Mouse (Mus musculus): ENCODE data around the gene Tmem121. TPM values are rescaled to one million over a fixed set of nuclear protein-coding genes. Genes with fewer than 3 reads are reported as not detected.
A peak's percentile ranks its signal among the peaks of the same experiment; 100 is the strongest.
"Not testable (repeated sequence)": the region's sequence is repeated elsewhere in the genome, so short reads cannot be mapped to it uniquely, and the experiment has no call there.

The Tmem121 gene
- polyA plus RNA-seq, 1 experiment from 2014 or later: 30.2 TPM

- no peaks in the 10 kb centered on the region for H3K27me3 ChIP-seq
- H3K9ac ChIP-seq (replicated peaks): no peak overlapping the region
- no peak overlapping the region for H3K27ac ChIP-seq
- no peak overlapping the region for H3K4me2 ChIP-seq (replicated peaks)
- no peaks in the 10 kb centered on the region for H3K9me3 ChIP-seq
- no peak for ATAC-seq
- no peak overlapping the region for H3K4me3 ChIP-seq (replicated peaks)
- peaks cover 11% of the 10 kb centered on the region for H3K36me3 ChIP-seq
- 89% methylated on average over 9 of the region's 9 CpGs for WGBS
- H3K4me1 ChIP-seq (replicated peaks): no peaks in the 10 kb centered on the region
These were observed 17.6 kb upstream of the Tmem121 start for GRCm38 (mm10) chr12:113168031-113168536.

GRCm38 (mm10) chr12:113176960-113177725, 8.6 kb upstream of the Tmem121 start:
- Histone ChIP-seq H3K27ac (no peak overlapping the region), H3K4me3 (replicated peaks) (no peak overlapping the region), H3K9ac (replicated peaks) (no peak overlapping the region), H3K27me3 (no peaks in the 10 kb centered on the region), H3K36me3 (no peaks in the 10 kb centered on the region), H3K4me1 (replicated peaks) (no peaks in the 10 kb centered on the region), H3K9me3 (no peaks in the 10 kb centered on the region), H3K4me2 (replicated peaks) (no peak overlapping the region)
- ATAC-seq: no peak
- WGBS: 86% methylated on average over 18 of the region's 18 CpGs

DNA sequence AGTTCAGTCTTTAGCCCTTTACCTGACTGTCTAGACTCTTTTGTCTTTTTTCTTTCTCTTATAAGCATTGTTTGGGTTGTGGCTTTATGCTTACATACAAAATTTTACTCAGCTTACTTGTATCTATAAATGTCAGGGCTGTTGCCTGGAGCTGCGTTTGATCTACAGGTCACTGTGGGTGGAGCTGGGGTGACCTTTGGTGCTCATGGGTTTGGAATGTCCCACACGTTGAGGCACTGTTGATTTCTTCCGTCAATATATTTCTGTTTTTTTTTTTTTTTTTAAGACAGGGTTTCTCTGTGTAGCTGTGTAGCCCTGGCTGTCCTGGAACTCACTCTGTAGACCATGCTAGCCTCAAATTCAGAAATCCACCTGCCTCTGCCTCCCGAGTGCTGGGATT, 4.7 kb upstream of the Tmem121 start:
- H3K9ac ChIP-seq (replicated peaks): no peak overlapping the region
- H3K27ac ChIP-seq: no peak overlapping the region
- no peak overlapping the region for H3K4me2 ChIP-seq (replicated peaks)
- peaks cover 8% of the 10 kb centered on the region; the same call in 1 of the 2 replicates for H3K4me1 ChIP-seq (replicated peaks)
- no peak overlapping the region for H3K4me3 ChIP-seq (replicated peaks)
- 82% methylated on average over 4 of the region's 4 CpGs for WGBS
- no peaks in the 10 kb centered on the region for H3K36me3 ChIP-seq
- H3K9me3 ChIP-seq: no peaks in the 10 kb centered on the region
- H3K27me3 ChIP-seq: 0 out of 2 replicates have a peak, but pooled peaks cover 6% of the 10 kb centered on the region
- no peak for ATAC-seq

- Histone ChIP-seq H3K36me3 (peaks cover 19% of the 10 kb centered on the region), H3K9me3 (peaks cover 4% of the 10 kb centered on the region; the same call in 1 of the 2 replicates), H3K4me1 (replicated peaks) (peaks cover 30% of the 10 kb centered on the region), H3K4me3 (replicated peaks) (peak overlapping the region; percentile 76; the same call in 1 of the 2 replicates), H3K27ac (peak overlapping the region; percentile 58; the same call in 1 of the 2 replicates), H3K9ac (replicated peaks) (no peak overlapping the region; the same call in 1 of the 2 replicates), H3K4me2 (replicated peaks) (peak overlapping the region; percentile 88), H3K27me3 (0 out of 2 replicates have a peak, but pooled peaks cover 6% of the 10 kb centered on the region)
- WGBS: 66% methylated on average over 5 of the region's 5 CpGs
- no peak for ATAC-seq
These were observed 785 bp upstream of the Tmem121 start for GRCm38 (mm10) chr12:113184945-113185344.

GRCm38 (mm10) chr12:113186326-113187010, 738 bp downstream of the Tmem121 start:
- Histone ChIP-seq H3K9me3 (peaks cover 4% of the 10 kb centered on the region; the same call in 1 of the 2 replicates), H3K4me3 (replicated peaks) (peak overlapping the region; percentile 76), H3K27ac (peak overlapping the region; percentile 58; the same call in 1 of the 2 replicates), H3K27me3 (0 out of 2 replicates have a peak, but pooled peaks cover 6% of the 10 kb centered on the region), H3K9ac (replicated peaks) (peak overlapping the region; percentile 90), H3K4me2 (replicated peaks) (peak overlapping the region; percentile 88), H3K4me1 (replicated peaks) (peaks cover 30% of the 10 kb centered on the region), H3K36me3 (peaks cover 34% of the 10 kb centered on the region)
- peak; percentile 15 for ATAC-seq
- 38% methylated on average over 12 of the region's 12 CpGs for WGBS

DNA sequence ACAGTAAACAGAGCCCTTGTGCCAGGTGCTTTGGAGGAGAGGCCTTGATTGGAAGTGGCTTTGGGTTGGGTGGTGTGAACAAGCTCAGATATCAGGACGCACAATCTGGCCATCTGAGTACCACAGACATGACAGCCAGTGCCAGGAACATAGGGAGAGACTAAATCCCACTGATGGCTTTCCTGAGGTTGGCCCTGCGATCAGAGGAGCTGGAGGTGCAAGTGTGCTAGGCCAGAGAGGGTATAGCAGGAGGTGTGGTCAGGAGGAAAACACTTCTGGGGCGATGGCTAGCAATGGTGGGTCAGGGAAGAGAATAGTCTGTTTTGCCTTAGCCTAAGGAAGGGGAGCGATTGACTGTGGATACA, 1.3 kb downstream of the Tmem121 start:
- Histone ChIP-seq H3K4me2 (replicated peaks) (peak overlapping the region; percentile 88), H3K36me3 (peaks cover 38% of the 10 kb centered on the region), H3K4me1 (replicated peaks) (peaks cover 30% of the 10 kb centered on the region), H3K27me3 (0 out of 2 replicates have a peak, but pooled peaks cover 6% of the 10 kb centered on the region), H3K9ac (replicated peaks) (peak overlapping the region; percentile 90), H3K27ac (no peak overlapping the region; the same call in 1 of the 2 replicates), H3K4me3 (replicated peaks) (peak overlapping the region; percentile 76), H3K9me3 (peaks cover 4% of the 10 kb centered on the region; the same call in 1 of the 2 replicates)
- ATAC-seq: no peak
- WGBS: 51% methylated on average over 4 of the region's 4 CpGs

DNA sequence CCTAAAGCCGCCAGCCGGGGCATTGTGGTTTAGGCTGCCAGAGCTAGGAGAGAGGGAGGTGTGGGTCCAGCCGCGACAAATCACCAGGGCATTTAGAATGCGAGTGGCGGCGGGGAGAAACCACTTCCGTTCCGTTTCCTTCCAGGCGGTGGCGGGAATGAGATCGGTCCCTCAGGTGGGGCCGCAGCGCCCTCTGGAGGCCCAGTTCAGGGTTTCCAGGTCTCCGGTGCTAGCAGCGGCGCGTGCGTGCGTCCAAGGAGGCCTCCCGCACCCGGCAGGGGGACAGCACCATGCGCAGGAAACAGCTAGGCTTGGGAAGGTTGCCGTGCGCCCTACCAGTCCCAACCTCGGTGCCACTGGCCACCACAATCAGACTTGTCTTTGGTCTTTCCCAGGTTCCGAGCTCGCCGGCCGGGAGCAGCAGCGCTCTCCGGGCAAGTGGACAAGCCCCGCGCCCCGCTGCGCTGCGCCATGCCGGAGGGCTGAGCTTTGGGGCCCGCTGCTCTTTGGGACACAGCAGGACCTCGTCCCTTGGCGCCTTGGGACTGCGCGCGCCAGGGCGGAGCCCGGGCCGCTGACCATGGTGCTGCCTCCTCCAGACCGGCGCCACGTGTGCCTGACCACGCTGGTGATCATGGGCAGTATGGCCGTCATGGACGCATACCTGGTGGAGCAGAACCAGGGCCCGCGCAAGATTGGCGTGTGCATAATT, 2.0 kb downstream of the Tmem121 start:
- Histone ChIP-seq H3K9ac (replicated peaks) (peak overlapping the region; percentile 90), H3K36me3 (peaks cover 44% of the 10 kb centered on the region), H3K27ac (peak overlapping the region; percentile 17; the same call in 1 of the 2 replicates), H3K4me1 (replicated peaks) (peaks cover 30% of the 10 kb centered on the region), H3K4me3 (replicated peaks) (peak overlapping the region; percentile 76), H3K27me3 (0 out of 2 replicates have a peak, but pooled peaks cover 6% of the 10 kb centered on the region), H3K4me2 (replicated peaks) (peak overlapping the region; percentile 88), H3K9me3 (peaks cover 4% of the 10 kb centered on the region; the same call in 1 of the 2 replicates)
- WGBS: 3% methylated on average over 56 of the region's 56 CpGs
- ATAC-seq: peak; percentile 65

GRCm38 (mm10) chr12:113188349-113189055, 2.8 kb downstream of the Tmem121 start:
- WGBS: 92% methylated on average over 51 of the region's 51 CpGs
- Histone ChIP-seq H3K4me1 (replicated peaks) (peaks cover 30% of the 10 kb centered on the region), H3K27ac (no peak overlapping the region), H3K36me3 (peaks cover 44% of the 10 kb centered on the region), H3K4me3 (replicated peaks) (peak overlapping the region; percentile 76), H3K9me3 (peaks cover 4% of the 10 kb centered on the region; the same call in 1 of the 2 replicates), H3K4me2 (replicated peaks) (peak overlapping the region; percentile 88), H3K9ac (replicated peaks) (no peak overlapping the region), H3K27me3 (0 out of 2 replicates have a peak, but pooled peaks cover 6% of the 10 kb centered on the region)
- peak; percentile 2; the same call in 1 of the 2 replicates for ATAC-seq

DNA sequence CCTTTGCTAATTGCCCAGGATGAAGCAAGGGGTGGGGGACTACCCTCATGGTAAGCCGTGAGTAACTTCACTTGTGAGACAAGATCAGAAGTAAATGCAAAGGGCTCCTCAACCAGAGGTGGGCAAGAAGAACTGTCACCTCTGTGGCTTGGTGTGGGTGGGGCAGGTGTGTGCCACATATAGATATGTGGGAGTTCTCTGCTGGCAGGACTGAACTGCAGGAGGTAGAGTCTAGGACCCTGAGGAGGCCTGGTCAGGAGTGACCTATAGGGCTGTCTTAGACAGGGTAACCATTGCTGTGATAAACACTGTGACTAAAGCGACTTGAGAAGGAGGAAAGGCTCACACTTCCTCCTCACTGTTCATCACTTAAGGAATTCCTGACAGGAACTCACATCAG, 7.7 kb downstream of the Tmem121 start:
- no peak overlapping the region for H3K4me3 ChIP-seq (replicated peaks)
- no peaks in the 10 kb centered on the region for H3K27me3 ChIP-seq
- no peak overlapping the region for H3K27ac ChIP-seq
- H3K9ac ChIP-seq (replicated peaks): no peak overlapping the region
- peaks cover 40% of the 10 kb centered on the region for H3K36me3 ChIP-seq
- H3K4me2 ChIP-seq (replicated peaks): no peak overlapping the region
- ATAC-seq: no peak
- H3K9me3 ChIP-seq: peaks cover 3% of the 10 kb centered on the region; the same call in 1 of the 2 replicates
- no peaks in the 10 kb centered on the region for H3K4me1 ChIP-seq (replicated peaks)
- WGBS: 71% methylated on average over 2 of the region's 2 CpGs

GRCm38 (mm10) chr12:113199132-113199531, 13.4 kb downstream of the Tmem121 start:
- H3K27ac ChIP-seq; H3K4me3 ChIP-seq (replicated peaks); H3K4me2 ChIP-seq (replicated peaks); H3K27me3 ChIP-seq; H3K36me3 ChIP-seq; H3K4me1 ChIP-seq (replicated peaks); H3K9ac ChIP-seq (replicated peaks); ATAC-seq; H3K9me3 ChIP-seq: not testable (repeated sequence)
- 94% methylated on average over 3 of the region's 6 CpGs for WGBS

DNA sequence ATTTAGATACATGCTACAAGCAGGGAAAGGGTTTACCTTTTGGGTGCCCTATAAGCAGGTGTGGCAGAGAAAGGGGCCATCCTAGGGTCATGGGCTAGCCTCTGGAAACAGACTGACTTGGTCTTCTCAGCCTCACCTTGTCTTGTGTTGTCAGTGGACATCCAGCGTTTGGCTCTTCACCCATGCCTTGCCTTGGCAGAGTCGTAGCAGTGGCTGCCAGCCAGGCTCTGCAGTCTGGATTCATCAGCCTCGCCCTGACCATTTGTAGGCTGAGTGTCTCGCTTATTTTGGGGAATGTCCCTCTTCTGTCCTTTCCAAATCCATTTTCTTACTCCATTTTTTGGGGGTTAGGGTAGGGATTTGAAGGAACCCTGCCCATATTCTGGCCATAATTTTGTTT, 15.6 kb downstream of the Tmem121 start:
- Histone ChIP-seq H3K27ac (no peak overlapping the region), H3K9ac (replicated peaks) (no peak overlapping the region), H3K4me2 (replicated peaks) (no peak overlapping the region), H3K9me3 (no peaks in the 10 kb centered on the region), H3K4me3 (replicated peaks) (no peak overlapping the region), H3K36me3 (no peaks in the 10 kb centered on the region), H3K4me1 (replicated peaks) (no peaks in the 10 kb centered on the region), H3K27me3 (no peaks in the 10 kb centered on the region)
- ATAC-seq: no peak
- WGBS: 84% methylated on average over 4 of the region's 4 CpGs
